Mouse (Mus musculus) c-Kit-positive CD71-positive TER-119-negative erythroid progenitor cells, embryonic 14.5 days (primary cell): Measurements from ENCODE around the gene Csnk1g2.

Experiments
- DNase-seq: peaks from one replicate; pipeline ENCODE4 v3.0.0-alpha.2; 2013; ENCODE audit warnings: low read depth

The Csnk1g2 gene

GRCm38 (mm10) chr10:80665459-80665858 lies 42.8 kb downstream of the Csnk1g2 start:
- DNase-seq, result no peak

- DNase-seq, result no peak
Measured at GRCm38 (mm10) chr10:80665981-80666733, 43.5 kb downstream of the Csnk1g2 start.

GRCm38 (mm10) chr10:80666837-80667412 lies 44.3 kb downstream of the Csnk1g2 start:
- no peak for DNase-seq

- DNase-seq, result no peak
Measured at GRCm38 (mm10) chr10:80668614-80669013, 46.0 kb downstream of the Csnk1g2 start.

- no peak for DNase-seq
Measured at GRCm38 (mm10) chr10:80669018-80669417, 46.4 kb downstream of the Csnk1g2 start.

GRCm38 (mm10) chr10:80669737-80670485 lies 47.3 kb downstream of the Csnk1g2 start:
- DNase-seq, result no peak

- no peak for DNase-seq
Measured at GRCm38 (mm10) chr10:80670531-80670930, 47.9 kb downstream of the Csnk1g2 start.

GRCm38 (mm10) chr10:80671251-80671650 lies 48.6 kb downstream of the Csnk1g2 start:
- DNase-seq, result no peak

- DNase-seq, result no peak
Measured at GRCm38 (mm10) chr10:80671936-80672690, 49.5 kb downstream of the Csnk1g2 start.

- no peak for DNase-seq
Measured at GRCm38 (mm10) chr10:80673690-80674089, 51.1 kb downstream of the Csnk1g2 start.

GRCm38 (mm10) chr10:80674161-80674711 lies 51.6 kb downstream of the Csnk1g2 start:
- DNase-seq, result no peak

- no peak for DNase-seq
Measured at GRCm38 (mm10) chr10:80674851-80675404, 52.3 kb downstream of the Csnk1g2 start.

GRCm38 (mm10) chr10:80675405-80676197 lies 53.0 kb downstream of the Csnk1g2 start:
- no peak for DNase-seq

GRCm38 (mm10) chr10:80676198-80676928 lies 53.7 kb downstream of the Csnk1g2 start:
- DNase-seq, result peak; percentile 99

- no peak for DNase-seq
Measured at GRCm38 (mm10) chr10:80677128-80677875, 54.7 kb downstream of the Csnk1g2 start.

GRCm38 (mm10) chr10:80677942-80678436 lies 55.4 kb downstream of the Csnk1g2 start, which contains the start of gene Mknk2:
Gene Mknk2 (minus strand): TSS chr10:80678112.
- no peak for DNase-seq

GRCm38 (mm10) chr10:80678601-80679377 lies 56.2 kb downstream of the Csnk1g2 start:
- no peak for DNase-seq

GRCm38 (mm10) chr10:80679556-80680259 lies 57.1 kb downstream of the Csnk1g2 start:
- DNase-seq, result no peak
